Mouse (Mus musculus) gastrocnemius, postnatal 4 days (tissue): ENCODE data around the gene Prickle1. TPM values are rescaled to one million over a fixed set of nuclear protein-coding genes. Genes with fewer than 3 reads are reported as not detected.

Experiments used
- DNase-seq, 2 experiments: peaks; one replicate each; pipeline ENCODE4 v3.0.0; 2021 to 2022; ENCODE audit warnings: low spot score in 2 of 2, mixed read lengths in 2 of 2
- total RNA-seq, 2 experiments: library from RNA; stranded (reverse); gene quantifications; 2 replicates each; pipeline ENCODE4 v1.2.3; 2021

Gene Prickle1
- total RNA-seq, 2 experiments from 2014 or later = 22.5 to 24.5 TPM

DNA sequence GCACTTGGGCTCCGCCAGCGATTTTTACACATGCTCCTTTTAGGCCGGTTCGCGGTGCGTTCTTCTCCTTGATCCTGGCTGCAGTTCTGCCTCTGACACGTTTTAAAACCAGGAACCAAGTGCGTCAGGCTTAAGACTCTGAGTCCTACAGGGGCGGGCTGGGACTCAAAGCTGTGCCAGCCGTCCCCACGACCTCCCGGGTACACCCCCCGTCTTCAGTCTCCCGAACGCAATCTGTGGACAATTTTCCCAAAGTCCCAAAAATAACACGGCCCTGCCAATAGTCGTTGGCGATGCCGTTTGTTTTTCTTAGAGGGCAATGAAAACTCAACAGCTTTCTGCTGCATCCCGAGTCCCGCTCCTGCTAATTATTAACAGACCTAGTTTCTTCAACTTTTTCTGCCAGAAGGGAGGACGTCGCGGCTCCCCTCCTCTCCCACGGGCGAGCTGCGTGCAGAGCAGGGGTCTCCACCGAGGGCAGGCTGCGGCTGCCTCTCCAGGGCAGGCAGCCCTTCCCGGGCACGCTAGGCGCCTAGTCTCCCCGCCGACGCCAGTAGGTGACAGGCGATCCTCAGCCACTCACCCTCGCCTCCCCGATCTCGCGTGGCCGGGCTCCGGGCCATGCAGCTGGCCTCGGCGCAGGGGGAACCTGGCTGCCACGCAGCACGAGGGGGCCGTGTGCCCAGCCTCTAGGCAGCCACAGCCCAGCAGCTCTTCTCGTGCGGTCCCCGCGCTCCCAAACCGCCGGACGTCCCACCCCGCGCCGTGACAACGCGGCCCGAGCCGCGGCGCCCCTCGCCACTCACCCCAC, 598 bp downstream of the Prickle1 start:
- peak; percentile 53 to 68 for DNase-seq

DNA sequence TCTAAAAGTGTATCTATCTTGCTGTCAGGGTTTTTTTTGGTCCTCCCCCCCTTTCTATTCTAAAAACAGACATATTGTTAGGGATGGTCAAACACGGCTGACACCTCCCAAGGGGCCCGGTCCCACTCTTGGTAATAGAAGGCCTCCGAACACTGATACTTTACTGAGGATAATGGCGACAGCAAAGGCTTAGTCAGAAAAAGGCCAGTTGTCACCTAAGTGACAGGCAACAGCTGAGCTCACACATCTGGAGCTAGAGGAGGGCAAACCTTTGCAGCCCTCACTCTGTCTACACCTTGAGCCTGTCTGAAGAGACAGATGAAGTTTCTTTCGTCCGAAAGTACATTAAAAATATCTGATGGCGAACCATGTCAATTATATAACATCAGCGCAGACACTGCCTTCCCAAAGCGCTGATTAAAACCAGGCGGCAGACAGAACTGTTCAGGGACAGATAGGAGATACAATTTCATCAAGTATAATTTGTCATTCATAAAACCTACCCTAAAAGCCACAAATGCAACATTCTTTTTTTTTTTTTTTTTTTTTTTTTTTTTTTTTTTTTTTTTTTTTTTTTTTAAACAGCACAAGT, 1.3 kb downstream of the Prickle1 start:
- DNase-seq = no peak

DNA sequence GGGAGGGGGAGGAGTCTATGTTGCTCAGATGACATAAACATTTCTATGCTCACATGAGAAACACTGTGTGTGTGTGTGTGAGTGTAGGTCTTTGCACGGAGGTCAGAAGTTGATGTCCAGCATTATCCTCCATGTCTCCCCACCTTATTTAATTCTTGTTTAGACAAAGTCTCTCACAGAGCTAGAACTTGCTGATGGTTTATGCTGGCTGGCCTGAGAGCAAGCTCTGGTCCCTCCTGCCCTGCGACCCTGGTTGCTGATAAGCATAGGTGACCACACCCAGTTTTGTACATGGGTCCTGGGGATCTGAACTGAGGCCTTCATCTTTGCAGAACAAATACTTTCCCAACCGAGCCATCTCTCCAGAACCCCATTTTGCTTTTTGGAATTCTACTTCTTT, 3.1 kb downstream of the Prickle1 start:
- DNase-seq = no peak

DNA sequence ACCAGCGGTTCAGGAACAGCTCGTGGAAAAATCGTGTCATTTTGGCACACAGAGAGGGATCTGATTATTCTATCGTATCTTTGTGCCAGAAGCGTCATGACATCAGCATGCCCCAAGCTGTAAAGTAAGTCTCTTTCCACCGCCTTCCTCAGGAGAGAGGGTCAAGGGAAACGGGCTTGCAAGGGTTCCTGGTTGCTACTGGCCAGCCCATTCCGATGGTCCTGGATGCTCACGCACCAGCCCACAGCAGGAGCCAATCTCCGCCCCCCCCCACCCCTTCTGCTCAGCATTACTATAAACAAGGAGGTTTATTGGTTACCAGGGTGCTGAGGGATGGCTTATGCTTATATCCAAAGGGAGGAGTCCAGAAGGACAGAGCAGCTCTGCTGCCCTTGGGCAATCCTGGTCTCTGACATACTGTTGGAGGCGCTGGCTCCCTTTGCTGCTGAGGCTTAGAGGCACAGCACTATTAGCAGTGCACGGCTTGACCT, 3.8 kb downstream of the Prickle1 start:
- peak in 1 of 2 experiments; percentile 34 for DNase-seq

DNA sequence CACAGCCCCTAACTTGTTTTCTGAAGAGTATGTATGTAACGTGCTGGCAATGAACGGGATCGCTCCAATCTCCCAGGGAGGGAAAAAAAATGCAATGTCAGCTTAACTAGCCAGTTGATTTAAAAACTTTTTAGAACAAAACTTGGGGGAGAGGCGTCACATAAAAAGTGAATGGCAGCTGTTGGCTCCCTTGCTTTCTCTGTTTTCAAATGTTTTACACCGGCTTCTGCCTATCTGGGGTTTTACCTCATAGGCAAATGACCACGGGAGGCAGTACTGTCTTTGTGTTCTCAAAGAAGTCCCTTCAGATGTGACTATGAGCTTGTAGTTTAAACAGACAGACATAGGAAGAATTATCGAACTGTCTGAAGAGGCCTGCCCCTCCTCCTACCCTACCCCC, 4.3 kb downstream of the Prickle1 start:
- DNase-seq = no peak

DNA sequence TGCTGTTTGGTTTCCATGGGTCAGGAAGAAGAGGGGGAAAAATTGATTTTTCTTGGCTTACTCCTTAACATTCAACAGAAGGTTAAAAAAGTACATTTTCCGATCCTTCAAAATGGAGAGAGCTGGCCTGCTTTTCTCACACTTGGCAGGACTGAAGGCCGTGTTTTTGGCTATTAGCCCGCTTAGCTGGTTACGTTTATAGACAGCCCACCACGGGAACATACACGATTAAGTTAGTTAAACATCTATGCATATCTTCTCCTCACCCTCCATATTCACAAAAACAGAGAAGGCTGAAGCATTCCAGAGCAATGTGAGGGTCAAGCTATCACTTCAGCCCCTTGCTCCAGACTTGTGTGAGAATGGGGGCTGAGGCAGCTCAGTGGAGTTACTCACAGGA, 7.3 kb downstream of the Prickle1 start:
- no peak for DNase-seq

DNA sequence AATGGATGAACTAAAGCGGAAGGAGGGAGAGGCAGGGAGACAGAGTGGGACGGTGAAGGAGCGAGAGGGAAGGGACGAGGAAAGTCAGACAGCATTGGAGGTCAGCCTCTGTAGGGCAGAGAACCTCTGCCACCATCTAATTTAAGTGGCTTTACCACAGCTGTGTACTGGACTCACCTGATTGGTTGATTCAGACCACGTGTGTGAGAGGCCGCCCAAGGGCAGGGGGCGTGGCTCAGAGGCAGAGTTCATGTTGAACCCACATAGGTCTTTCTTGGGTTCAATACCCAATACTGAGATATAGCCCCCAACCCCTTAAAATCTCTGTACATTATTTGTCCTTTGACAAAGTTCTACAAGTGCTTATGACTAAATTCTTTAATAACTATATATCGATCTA, 8.0 kb downstream of the Prickle1 start:
- no peak for DNase-seq

DNA sequence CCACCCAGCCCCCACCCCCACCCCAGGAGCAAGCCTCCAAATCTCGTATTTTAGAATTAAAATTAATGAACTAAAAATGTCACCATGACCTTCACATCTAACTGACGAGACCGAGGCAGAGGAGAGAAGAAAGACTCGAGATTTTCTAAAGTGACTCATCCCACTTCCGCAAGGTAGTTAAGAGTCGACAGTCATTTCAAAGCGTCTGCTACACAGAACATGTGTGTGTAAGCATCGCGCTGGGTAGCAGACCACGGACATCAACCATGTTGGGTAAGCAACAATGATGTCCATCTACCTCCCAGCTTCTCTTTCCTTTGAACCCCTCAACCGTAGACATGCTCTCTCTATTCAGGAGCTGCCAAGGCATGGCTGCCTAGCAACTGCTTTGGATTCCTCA, 12.6 kb downstream of the Prickle1 start:
- no peak for DNase-seq

DNA sequence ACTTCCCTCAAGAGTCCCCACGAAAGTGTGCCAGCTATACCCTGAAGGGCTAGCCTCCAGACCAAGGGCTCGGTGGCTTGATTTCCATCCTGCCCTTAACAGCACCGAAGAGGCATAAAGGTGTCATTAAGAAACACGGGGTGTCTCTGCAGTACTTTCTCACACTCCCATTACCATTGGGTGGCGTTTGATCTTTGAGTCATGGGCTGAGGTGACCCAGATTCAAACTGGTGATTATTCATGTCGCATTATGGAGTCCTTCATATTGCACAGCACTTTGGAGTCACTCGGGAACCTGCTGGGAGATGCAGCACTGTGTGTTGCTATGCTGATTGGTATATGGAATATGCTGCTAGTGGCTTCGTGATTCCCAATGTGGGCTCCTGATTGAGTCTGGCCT, 14.0 kb downstream of the Prickle1 start:
- no peak for DNase-seq

DNA sequence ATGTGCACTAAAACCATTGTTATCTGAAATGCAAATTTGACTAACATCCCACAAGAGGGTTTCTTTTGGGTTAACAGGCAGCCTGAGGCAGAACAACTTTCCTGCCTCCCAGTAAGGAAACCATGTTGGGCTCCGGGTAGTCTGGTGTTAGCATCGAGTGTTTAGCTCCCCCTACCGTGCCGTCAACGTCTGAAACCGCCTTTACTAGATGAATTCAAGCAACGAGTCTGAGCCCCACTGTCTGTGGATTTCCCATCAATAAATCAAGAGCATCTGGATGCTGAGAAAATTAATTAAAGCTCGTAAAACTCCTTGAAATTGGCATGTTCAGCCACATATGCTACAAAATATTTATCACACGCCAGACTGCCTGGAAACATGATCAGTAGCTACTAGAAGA, 15.8 kb downstream of the Prickle1 start:
- DNase-seq = no peak

DNA sequence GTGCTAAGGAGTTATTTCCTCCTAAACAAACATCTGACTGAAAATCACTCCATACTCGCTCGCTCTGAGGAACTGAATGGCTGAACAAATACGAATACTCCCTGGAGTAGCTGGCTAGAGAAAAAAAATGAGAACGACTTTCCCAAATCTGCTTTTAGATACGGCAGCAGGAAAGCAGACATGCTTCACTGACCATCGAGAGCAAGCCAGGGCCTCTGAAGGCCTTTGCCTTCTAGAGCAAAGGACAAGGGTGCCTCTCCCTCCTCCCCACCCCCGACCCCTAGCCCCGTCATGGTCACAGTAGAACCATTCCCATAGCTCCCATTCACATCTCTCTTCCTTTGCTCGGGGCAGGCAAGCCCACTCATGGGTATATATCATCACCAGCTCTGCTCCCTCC, 16.6 kb downstream of the Prickle1 start:
- no peak for DNase-seq

DNA sequence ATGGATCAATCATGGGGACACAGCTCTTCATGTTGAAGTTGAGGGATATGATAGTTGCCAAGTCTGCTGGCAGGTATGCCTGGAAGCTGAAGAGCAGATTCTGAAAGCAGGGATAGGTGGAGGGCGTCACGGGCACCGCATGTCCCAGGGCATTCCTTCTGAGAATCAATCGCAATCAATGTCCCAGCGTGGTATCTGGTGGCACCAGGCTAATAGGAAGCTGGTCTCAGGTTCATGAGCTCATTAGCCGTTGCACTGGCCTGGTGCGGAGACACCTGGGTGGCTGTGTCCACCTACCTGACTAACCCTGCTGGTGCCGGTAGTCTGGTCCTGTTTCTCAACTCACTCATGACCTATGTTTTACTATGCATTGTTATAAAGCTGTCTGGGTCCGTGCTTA, 19.3 kb downstream of the Prickle1 start:
- DNase-seq = no peak

DNA sequence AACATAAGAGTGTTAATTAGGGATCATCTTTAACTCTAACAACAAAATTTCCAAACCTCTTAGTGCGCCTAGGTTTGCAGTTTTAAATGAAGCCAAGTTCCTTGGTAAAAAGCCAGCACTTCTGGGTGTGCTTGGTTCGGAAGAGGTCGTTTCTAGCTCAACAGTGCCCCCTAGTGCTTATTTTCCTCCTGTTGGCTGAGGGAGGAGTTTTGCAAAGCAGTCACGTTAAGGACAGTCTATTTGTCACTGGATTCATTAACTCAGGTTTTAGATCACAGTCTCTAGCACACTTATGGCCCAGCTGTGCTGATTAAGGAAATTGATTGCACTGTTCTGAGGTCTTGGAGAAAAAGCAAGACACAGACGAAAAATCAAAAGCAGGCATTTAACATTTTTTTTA, 19.8 kb downstream of the Prickle1 start:
- peak; percentile 69 to 80 for DNase-seq

DNA sequence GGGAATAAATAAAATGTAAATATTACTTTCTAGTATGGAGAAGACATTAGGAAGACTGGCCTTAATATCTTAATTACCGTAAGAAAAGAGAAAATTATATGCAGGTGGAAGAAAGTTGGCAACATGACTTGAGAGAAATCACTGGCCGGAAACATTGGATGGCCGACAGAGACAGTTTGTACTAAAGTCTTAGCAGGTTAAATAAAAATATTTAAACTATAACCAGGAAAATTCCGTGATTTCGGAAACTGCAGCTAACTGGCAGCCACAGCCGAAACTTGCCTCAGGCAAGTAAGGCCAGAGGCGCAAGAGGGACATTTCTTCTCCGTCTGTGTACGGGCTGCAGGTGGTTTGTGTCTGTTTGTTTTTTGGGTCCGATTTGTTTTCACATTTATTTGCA, 22.8 kb downstream of the Prickle1 start:
- no peak for DNase-seq

DNA sequence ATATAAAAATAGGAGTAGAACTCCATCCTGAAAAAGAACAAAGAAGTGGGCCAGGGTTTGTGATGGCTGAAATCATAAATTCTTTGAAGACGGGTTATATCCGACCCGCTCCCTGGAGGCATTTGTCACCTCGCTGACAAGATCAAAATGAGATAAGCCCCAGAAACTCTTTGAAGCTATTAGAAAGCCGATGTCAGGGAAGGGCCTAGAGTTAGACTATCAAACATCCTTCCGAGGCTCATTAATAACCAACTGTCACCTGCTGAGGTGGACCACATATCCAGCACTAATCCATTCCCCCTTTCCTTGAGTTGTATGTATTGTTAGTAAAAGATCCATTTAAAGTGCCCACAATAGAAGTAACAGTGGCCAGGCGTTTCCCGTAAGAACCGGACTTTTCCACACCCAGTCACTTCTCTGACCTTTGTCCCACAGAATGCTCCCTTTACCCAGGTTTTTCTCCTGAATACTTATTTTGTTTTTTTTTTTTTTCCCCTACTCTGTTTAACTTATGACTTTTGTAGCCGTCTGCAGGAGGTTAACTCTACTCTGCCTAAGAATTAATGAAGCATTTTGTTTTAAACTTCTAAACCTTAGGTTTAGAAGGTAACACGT, 24.7 kb downstream of the Prickle1 start:
- DNase-seq = no peak

DNA sequence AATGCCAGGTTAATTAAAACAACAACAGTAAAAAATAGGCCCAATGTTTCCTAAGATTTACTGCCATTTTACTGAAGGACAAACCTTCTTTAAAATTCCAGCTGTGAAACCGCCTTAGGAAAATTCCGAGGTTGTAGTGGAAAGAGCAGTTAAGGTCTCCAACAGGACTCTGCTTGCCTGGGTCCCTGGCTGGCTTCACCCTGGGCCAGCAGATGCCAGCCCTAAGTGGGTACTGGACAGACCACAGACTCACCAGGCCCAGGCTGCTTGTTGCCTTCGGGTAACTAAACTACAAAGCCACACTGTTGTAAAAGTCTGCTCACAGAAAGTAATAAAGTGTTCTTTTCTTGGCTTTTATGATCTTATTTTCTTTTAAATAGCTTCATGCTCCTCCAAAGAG, 26.8 kb downstream of the Prickle1 start:
- no peak for DNase-seq

DNA sequence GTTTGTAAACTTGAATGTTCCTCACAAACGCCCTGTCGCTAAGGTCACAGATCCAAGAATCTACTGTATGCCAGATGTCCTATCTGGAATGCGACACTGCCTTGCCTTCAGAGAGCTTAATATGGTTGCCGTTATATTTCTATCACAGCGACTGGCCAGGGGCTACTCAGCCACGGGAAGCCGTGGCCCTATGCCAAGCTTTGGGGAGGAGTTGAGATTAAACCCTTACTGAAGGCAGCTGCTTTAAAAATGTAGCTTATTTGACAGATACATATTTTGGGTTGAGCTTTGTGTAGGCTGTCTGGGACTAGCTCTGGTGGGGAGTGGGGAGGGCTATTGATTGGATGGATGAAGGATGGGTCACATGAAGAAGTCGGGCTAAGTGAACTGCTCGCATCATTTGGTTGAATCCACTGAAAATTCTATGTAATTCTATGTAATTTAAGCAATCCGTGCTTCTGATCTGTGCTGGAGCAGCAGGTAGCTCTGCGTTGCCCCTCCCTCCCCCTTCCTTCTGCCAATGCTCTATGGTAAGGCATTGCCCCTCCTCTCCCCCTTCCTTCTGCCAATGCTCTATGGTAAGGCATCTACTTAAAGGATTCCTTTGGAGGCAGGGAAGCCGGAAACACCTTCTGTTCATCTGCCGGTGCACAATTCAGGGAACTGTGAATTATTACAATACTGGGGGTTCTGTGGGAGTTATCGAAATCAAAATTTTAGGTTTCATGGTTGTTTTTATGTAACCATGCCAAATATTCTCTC, 28.0 kb downstream of the Prickle1 start:
- peak; percentile 50 to 68 for DNase-seq

DNA sequence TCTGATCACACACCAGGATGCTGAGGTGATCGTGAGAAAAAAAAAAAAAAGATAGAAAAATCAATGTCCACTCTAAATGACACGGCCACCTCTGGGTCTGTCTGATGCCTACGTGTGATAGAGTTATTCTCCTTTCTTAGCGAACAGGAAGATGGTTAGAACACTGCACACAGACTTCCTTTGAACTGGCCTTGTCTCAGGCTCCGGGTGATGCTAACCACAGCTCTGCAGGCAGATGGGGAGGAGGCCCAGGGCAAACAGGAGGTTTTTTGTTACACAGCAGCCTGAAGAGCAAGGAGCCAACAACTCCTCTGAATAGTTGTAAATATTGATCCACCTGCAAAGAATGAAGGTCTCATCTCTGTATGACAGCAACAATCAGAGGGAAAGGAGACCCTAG, 32.2 kb downstream of the Prickle1 start:
- no peak for DNase-seq

DNA sequence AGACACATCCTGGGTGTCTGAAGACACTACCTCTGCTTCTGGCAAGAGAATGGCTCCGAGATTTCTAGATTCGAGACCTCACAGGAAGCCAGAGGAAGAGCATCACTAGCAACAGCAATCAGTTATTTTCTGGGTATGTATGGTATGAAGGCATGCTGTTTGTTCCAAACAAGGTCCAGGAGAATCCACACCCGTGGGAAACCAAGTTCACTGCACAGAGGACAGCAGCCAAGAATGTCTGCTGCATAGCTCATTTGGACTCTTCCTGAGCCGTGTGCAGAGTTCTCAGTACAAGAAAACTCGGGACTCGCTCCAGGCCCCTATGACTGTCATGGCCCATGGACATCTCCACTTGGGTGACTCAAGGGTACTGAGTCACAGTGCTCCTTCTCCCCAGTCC, 34.2 kb downstream of the Prickle1 start:
- no peak for DNase-seq

DNA sequence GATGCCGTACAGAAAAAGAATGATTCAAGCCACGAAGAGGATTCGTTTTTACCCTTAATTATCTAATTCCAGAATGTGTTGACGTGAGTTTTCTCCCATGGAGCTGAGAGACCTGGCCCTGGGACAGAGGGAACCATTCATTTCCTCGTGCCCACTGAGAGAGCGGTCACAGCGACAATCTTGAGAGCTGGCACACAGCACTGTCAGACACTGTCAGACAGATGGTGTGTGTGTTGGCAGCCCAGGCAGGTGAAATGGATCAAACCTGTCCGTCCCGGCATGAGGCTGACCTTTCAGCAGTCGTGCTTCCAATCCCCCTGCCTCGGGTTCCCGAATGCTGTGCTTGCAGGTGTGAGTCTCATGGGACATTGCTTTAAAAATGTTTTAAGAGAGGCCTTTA, 37.3 kb downstream of the Prickle1 start:
- no peak for DNase-seq

DNA sequence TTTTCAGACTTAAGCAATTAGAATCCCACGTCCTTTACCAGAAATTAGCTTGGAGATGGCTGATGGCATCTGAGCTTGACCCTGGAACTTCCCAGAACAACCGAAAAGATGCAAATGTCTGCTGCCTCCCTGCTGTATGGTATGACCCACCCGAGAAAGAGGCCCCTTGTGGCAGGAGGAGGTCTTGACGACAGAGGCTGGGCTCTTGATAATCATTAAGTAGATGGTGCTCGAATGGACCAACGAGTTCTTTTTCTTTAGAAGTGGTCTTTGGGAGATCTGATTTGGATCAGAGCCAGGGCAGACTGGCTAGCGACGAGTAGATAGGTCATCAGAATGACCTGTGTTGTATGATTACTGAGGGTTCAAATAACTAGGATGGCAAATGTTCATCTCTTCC, 40.0 kb downstream of the Prickle1 start:
- DNase-seq = no peak
